Mouse (Mus musculus): ENCODE measurements around the gene Tppp3. TPM values are rescaled to one million over a fixed set of nuclear protein-coding genes. Genes with fewer than 3 reads are reported as not detected.

The Tppp3 gene
- 4.9 and 9.3 TPM in 2 replicates for total RNA-seq (2017)

GRCm38 (mm10) chr8:105471314-105472015, at the start of gene Tppp3:
Gene Tppp3, minus strand, starts transcription at chr8:105471526.
- peak; percentile 10; the same call in 1 of the 2 replicates for ATAC-seq (ENCODE audit: extremely low read depth, insufficient number of reproducible peaks, low FRiP score, poor library complexity, severe bottlenecking)

GRCm38 (mm10) chr8:105521061-105521460, 49.7 kb upstream of the Tppp3 start:
- no peak for ATAC-seq (ENCODE audit: extremely low read depth, insufficient number of reproducible peaks, low FRiP score, poor library complexity, severe bottlenecking)

GRCm38 (mm10) chr8:105520521-105520920, 49.2 kb upstream of the Tppp3 start:
- ATAC-seq (ENCODE audit: extremely low read depth, insufficient number of reproducible peaks, low FRiP score, poor library complexity, severe bottlenecking) = no peak

- no peak for ATAC-seq (ENCODE audit: extremely low read depth, insufficient number of reproducible peaks, low FRiP score, poor library complexity, severe bottlenecking)
Observed at GRCm38 (mm10) chr8:105519591-105519990, 48.3 kb upstream of the Tppp3 start.

- ATAC-seq (ENCODE audit: extremely low read depth, insufficient number of reproducible peaks, low FRiP score, poor library complexity, severe bottlenecking) = peak; percentile 44; the same call in 1 of the 2 replicates
Observed at GRCm38 (mm10) chr8:105518436-105519313, 47.3 kb upstream of the Tppp3 start, which contains the start of gene Hsd11b2. Gene Hsd11b2, plus strand, starts transcription at chr8:105518755.

- ATAC-seq (ENCODE audit: extremely low read depth, insufficient number of reproducible peaks, low FRiP score, poor library complexity, severe bottlenecking) = no peak
Observed at GRCm38 (mm10) chr8:105517346-105517745, 46.0 kb upstream of the Tppp3 start.

- ATAC-seq (ENCODE audit: extremely low read depth, insufficient number of reproducible peaks, low FRiP score, poor library complexity, severe bottlenecking) = peak; percentile 77
Observed at GRCm38 (mm10) chr8:105516018-105516645, 44.8 kb upstream of the Tppp3 start.

GRCm38 (mm10) chr8:105514656-105515055, 43.3 kb upstream of the Tppp3 start:
- ATAC-seq (ENCODE audit: extremely low read depth, insufficient number of reproducible peaks, low FRiP score, poor library complexity, severe bottlenecking) = no peak

GRCm38 (mm10) chr8:105514194-105514593, 42.9 kb upstream of the Tppp3 start:
- ATAC-seq (ENCODE audit: extremely low read depth, insufficient number of reproducible peaks, low FRiP score, poor library complexity, severe bottlenecking) = no peak

GRCm38 (mm10) chr8:105509997-105510735, 38.8 kb upstream of the Tppp3 start:
- ATAC-seq (ENCODE audit: extremely low read depth, insufficient number of reproducible peaks, low FRiP score, poor library complexity, severe bottlenecking) = no peak

GRCm38 (mm10) chr8:105508758-105509157, 37.4 kb upstream of the Tppp3 start:
- no peak for ATAC-seq (ENCODE audit: extremely low read depth, insufficient number of reproducible peaks, low FRiP score, poor library complexity, severe bottlenecking)

GRCm38 (mm10) chr8:105506977-105507376, 35.7 kb upstream of the Tppp3 start:
- ATAC-seq (ENCODE audit: extremely low read depth, insufficient number of reproducible peaks, low FRiP score, poor library complexity, severe bottlenecking) = no peak

GRCm38 (mm10) chr8:105504617-105505016, 33.3 kb upstream of the Tppp3 start:
- ATAC-seq (ENCODE audit: extremely low read depth, insufficient number of reproducible peaks, low FRiP score, poor library complexity, severe bottlenecking) = no peak

GRCm38 (mm10) chr8:105499787-105500186, 28.5 kb upstream of the Tppp3 start:
- no peak for ATAC-seq (ENCODE audit: extremely low read depth, insufficient number of reproducible peaks, low FRiP score, poor library complexity, severe bottlenecking)

GRCm38 (mm10) chr8:105496439-105497180, 25.3 kb upstream of the Tppp3 start, which contains the start of gene Zdhhc1:
Gene Zdhhc1, minus strand, starts transcription at chr8:105496902.
- ATAC-seq (ENCODE audit: extremely low read depth, insufficient number of reproducible peaks, low FRiP score, poor library complexity, severe bottlenecking) = peak; percentile 54

GRCm38 (mm10) chr8:105495350-105496302, 24.3 kb upstream of the Tppp3 start:
- ATAC-seq (ENCODE audit: extremely low read depth, insufficient number of reproducible peaks, low FRiP score, poor library complexity, severe bottlenecking) = no peak

- ATAC-seq (ENCODE audit: extremely low read depth, insufficient number of reproducible peaks, low FRiP score, poor library complexity, severe bottlenecking) = no peak
Observed at GRCm38 (mm10) chr8:105494566-105494965, 23.2 kb upstream of the Tppp3 start.

Data from neutrophil, adult 5-6 weeks (primary cell).